Mouse (Mus musculus) embryonic facial prominence, embryonic 13.5 days (tissue): ENCODE data around the gene Mgll. TPM values are rescaled to one million over a fixed set of nuclear protein-coding genes. Genes with fewer than 3 reads are reported as not detected.

Source experiments
- ATAC-seq: fragments of 200-750 bp; cut with Nextera tagmentation; 2 replicates; pipeline ENCODE4 v1.8.0; 2017; ENCODE audit warnings: low read depth; ENCODE audit not compliant: insufficient number of reproducible peaks, insufficient read depth, low FRiP score, low TSS enrichment
- H3K27ac ChIP-seq: fragments of 300-500 bp; sonication (generic); 2 replicates; pipeline ENCODE4 v1.5.1; 2015; ENCODE audit warnings: moderate library complexity, mild to moderate bottlenecking, inconsistent platforms
- H3K27me3 ChIP-seq: fragments of 300-500 bp; sonication (generic); 2 replicates; pipeline ENCODE4 v1.6.1; 2015; ENCODE audit warnings: mild to moderate bottlenecking, inconsistent platforms
- H3K36me3 ChIP-seq: fragments of 300-500 bp; sonication (generic); 2 replicates; pipeline ENCODE4 v1.6.1; 2015; ENCODE audit warnings: mild to moderate bottlenecking, inconsistent platforms
- H3K4me1 ChIP-seq: fragments of 300-500 bp; sonication (generic); 2 replicates; pipeline ENCODE4 v1.6.1; 2015; ENCODE audit warnings: inconsistent platforms
- H3K4me2 ChIP-seq: fragments of 300-500 bp; sonication (generic); 2 replicates; pipeline ENCODE4 v1.6.1; 2015; ENCODE audit warnings: moderate library complexity, mild to moderate bottlenecking, inconsistent platforms
- H3K4me3 ChIP-seq: fragments of 300-500 bp; sonication (generic); 2 replicates; pipeline ENCODE4 v1.5.1; 2015; ENCODE audit warnings: mild to moderate bottlenecking, inconsistent platforms
- H3K9ac ChIP-seq: fragments of 300-500 bp; sonication (generic); 2 replicates; pipeline ENCODE4 v1.6.1; 2015; ENCODE audit warnings: mild to moderate bottlenecking, inconsistent platforms
- H3K9me3 ChIP-seq: fragments of 300-500 bp; sonication (generic); 2 replicates; pipeline ENCODE4 v1.6.1; 2016; ENCODE audit warnings: inconsistent platforms
- WGBS: fragments of 180-500 bp; shearing (Covaris S2); methylation state at CpG from one replicate; pipeline ENCODE4 v1.1.7; 2015; ENCODE audit warnings: mixed read lengths; 5-methylcytosine and 5-hydroxymethylcytosine counted together
- polyA plus RNA-seq: library from polyadenylated mRNA; unstranded; fragments of >200 nt; fragmentation: Nextera tagmentation; extraction: Ambion mirVana; gene quantifications from 2 replicates; pipeline ENCODE4 v1.2.1, GENCODE M21; 2015

Gene Mgll
- polyA plus RNA-seq, 1 experiment from 2014 or later, result 19.1 TPM

- no peaks in the 10 kb centered on the region for H3K27me3 ChIP-seq
- H3K9me3 ChIP-seq, result no peaks in the 10 kb centered on the region
- ATAC-seq, result no peak
- 87% methylated on average over 12 of the region's 12 CpGs for WGBS
- H3K36me3 ChIP-seq, result peaks cover 52% of the 10 kb centered on the region
- no peak overlapping the region for H3K9ac ChIP-seq
- H3K27ac ChIP-seq, result no peak overlapping the region
- H3K4me3 ChIP-seq, result no peak overlapping the region
- H3K4me1 ChIP-seq, result peaks cover 18% of the 10 kb centered on the region
- no peak overlapping the region for H3K4me2 ChIP-seq
These were observed 113.8 kb downstream of the Mgll start for GRCm38 (mm10) chr6:88837999-88838398.

GRCm38 (mm10) chr6:88838613-88839012, 114.4 kb downstream of the Mgll start:
- H3K36me3 ChIP-seq, result peaks cover 52% of the 10 kb centered on the region
- WGBS, result 91% methylated on average over 10 of the region's 10 CpGs
- H3K27ac ChIP-seq, result no peak overlapping the region
- no peak for ATAC-seq
- no peaks in the 10 kb centered on the region for H3K27me3 ChIP-seq
- H3K4me2 ChIP-seq, result no peak overlapping the region
- no peaks in the 10 kb centered on the region for H3K9me3 ChIP-seq
- H3K4me1 ChIP-seq, result peaks cover 24% of the 10 kb centered on the region
- H3K4me3 ChIP-seq, result no peak overlapping the region
- no peak overlapping the region for H3K9ac ChIP-seq

DNA sequence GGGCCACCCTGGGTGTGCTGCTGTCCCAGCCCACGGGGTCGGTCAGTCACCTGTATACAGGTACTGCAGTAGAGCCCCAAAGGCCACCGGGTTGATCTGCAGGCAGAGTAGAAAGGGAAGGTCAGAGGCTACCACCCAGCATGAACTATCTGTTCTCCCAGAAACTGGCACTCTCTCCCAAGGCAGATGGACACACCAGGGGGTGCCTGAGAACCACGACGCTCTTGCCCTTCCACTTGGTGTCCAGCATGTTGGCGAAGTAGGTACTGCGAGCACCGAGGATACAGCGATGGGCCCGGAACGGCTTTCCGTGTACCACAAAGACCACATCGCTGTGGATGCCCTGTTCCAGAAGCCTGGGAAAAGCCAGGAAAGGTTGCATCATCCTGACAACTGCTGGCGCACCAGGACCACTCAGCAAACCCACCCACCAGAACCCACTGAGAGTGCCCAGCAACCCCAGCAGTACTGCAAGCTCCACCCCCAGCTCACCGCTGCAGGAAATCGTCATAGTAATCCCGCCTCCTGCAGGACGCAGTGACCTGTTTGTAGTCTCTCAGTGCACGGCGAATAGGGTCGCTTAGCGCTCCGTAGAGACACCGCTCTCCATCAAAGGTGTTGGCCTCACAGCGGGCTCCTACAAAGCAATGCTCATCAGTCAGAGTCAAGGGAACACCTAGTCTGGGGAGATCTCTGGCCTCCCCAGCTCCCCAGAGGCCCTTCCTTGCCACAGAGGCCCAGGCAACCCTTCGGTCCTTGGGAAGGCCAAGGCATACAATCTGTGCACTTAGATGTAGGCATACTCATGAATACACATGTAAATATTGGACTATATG, 115.1 kb downstream of the Mgll start:
- Histone ChIP-seq H3K4me3 (no peak overlapping the region), H3K36me3 (peaks cover 52% of the 10 kb centered on the region), H3K4me1 (peaks cover 29% of the 10 kb centered on the region), H3K27ac (no peak overlapping the region), H3K9ac (no peak overlapping the region), H3K9me3 (no peaks in the 10 kb centered on the region), H3K27me3 (no peaks in the 10 kb centered on the region), H3K4me2 (no peak overlapping the region)
- WGBS, result 84% methylated on average over 26 of the region's 26 CpGs
- no peak for ATAC-seq

DNA sequence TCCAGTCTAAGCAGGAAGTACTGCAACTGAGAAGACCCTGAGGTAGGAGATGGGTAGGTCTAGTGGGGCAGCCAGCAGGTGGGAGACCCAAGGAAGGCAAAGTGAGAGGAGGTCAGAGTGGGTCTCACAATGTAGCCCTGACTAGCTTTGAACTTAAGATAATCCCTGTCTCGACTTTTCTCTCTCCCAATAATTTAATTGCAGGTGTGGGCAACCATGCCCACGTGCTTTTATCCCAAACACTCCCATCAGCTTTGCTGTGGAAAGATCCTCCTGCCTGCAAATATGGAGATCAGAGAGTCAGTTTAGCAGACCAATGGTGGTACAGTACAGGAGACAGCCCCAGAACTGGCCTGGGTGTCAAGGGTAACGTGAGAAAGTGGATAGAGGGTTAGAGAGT, 116.0 kb downstream of the Mgll start:
- Histone ChIP-seq H3K4me3 (peak overlapping the region; percentile 88), H3K9me3 (no peaks in the 10 kb centered on the region), H3K36me3 (peaks cover 49% of the 10 kb centered on the region), H3K4me1 (peaks cover 27% of the 10 kb centered on the region), H3K4me2 (peak overlapping the region; percentile 91; the same call in 1 of the 2 replicates), H3K9ac (no peak overlapping the region), H3K27ac (no peak overlapping the region), H3K27me3 (no peaks in the 10 kb centered on the region)
- WGBS, result 73% methylated on average over 3 of the region's 3 CpGs
- no peak for ATAC-seq

DNA sequence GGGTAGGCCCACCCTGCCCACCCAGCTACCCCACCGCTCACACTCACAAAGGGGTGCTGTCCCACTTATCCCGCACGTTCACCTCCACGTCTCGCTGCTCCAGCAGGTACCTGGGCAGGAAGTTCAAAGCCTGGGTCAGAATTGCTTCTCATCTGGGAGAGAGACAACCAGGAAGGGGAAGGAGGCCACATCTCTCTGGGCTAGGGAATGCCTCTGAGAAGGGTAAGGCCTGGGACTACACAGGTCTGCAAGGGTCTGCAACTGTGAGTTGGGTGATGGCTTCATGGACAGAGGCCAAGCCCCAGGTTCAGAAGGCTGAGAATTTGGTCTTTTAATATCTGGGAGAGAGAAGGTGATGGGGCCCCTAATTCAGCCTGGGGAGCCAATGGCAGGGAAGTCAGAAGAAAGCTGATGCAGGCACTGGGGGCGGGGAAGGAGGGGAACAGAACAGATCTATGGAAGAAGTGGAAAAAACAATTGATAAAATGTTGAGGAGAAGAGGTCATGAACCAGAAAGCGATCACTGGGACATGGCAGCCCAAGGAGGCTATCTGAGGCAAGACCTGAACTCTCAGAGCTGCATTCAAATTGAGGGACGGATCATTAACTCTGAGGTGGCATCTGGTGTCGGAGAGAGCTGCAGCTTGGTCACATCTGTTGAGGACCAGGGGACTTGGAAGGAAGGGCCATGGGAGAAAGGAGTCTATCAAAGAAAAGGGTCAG, 116.7 kb downstream of the Mgll start:
- Histone ChIP-seq H3K27ac (peak overlapping the region; percentile 86), H3K4me3 (peak overlapping the region; percentile 88), H3K27me3 (no peaks in the 10 kb centered on the region), H3K4me1 (peaks cover 27% of the 10 kb centered on the region), H3K36me3 (peaks cover 45% of the 10 kb centered on the region), H3K9ac (peak overlapping the region; percentile 85), H3K9me3 (no peaks in the 10 kb centered on the region), H3K4me2 (peak overlapping the region; percentile 91)
- 54% methylated on average over 9 of the region's 9 CpGs for WGBS
- ATAC-seq, result no peak

DNA sequence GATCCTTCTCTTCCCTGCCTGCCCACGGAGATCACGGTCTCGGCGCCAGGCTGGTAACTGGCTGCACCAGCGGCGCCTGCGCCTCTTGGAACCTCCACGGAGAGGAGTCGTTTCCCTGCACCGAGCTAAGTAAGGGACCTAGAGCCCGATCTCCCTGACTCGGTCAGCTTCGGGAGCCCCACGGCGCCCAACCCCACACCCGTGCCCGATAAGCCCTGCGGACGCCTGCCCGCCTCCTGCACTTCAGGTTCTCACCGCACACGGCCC, 117.2 kb downstream of the Mgll start:
- WGBS, result 1% methylated on average over 22 of the region's 22 CpGs
- no peak for ATAC-seq

DNA sequence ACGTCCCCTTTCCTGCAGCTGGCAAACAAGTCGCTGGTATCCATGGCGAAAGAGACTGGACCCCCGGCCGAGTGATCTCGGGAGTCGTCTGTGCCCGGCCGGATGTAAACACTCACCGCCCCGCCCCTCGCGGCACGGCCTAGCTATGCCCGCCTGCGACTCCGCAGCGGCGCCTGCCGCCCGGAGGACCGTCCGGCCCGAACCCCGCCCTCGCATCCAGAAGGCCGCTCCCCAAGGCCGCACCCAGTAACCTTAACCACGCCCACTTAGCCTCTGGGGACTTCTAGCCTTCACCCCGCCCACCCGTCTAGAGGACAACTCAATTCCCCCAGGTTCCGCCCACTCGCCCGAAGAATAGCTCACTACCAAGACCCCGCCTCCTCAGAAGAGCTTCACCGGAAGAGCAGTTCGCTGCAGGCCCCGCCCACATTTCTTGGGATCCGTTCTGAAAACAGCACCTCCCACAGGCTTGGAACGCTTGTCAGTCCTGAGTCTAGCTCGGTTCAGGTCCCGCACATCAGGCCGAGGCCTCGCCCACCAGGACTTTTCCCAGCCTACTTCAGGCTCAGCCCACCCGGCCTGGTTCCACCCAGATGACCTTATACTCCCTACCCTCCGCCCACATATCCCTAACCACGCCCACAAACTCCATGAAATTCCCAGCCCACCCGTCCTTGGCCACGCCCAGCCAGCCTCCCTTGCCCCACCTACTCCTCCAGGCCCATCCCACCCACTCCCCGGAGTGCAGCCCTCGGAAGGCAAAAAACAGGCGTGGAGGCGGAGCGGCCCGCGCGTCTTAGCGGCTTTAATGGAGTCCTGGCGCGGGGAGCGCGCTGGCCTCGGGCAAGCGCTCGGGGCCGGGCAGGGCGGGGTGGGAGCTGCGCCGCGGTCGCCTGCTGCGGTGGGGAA, 117.8 kb downstream of the Mgll start, which contains the start of gene Abtb1:
Gene Abtb1, minus strand, starts transcription at position 204 of the 909 bp plus-strand sequence.
- Histone ChIP-seq H3K4me2 (peak within 1 kb of the TSS; percentile 91), H3K4me1 (peaks cover 27% of the 10 kb centered on the region), H3K27ac (peak within 1 kb of the TSS; percentile 87), H3K9me3 (no peaks in the 10 kb centered on the region), H3K9ac (peak within 1 kb of the TSS; percentile 85), H3K27me3 (no peaks in the 10 kb centered on the region), H3K36me3 (peaks cover 34% of the 10 kb centered on the region), H3K4me3 (peak within 1 kb of the TSS; percentile 88)
- under 1% methylated on average over 58 of the region's 72 CpGs for WGBS
- peak; percentile 97 for ATAC-seq

More for the DNA sequence above, 117.2 kb downstream of the Mgll start:
- Histone ChIP-seq H3K36me3 (peaks cover 40% of the 10 kb centered on the region), H3K9ac (peak overlapping the region; percentile 85), H3K27ac (peak overlapping the region; percentile 86), H3K4me2 (peak overlapping the region; percentile 91), H3K4me1 (peaks cover 27% of the 10 kb centered on the region), H3K27me3 (no peaks in the 10 kb centered on the region), H3K4me3 (peak overlapping the region; percentile 88), H3K9me3 (no peaks in the 10 kb centered on the region)

DNA sequence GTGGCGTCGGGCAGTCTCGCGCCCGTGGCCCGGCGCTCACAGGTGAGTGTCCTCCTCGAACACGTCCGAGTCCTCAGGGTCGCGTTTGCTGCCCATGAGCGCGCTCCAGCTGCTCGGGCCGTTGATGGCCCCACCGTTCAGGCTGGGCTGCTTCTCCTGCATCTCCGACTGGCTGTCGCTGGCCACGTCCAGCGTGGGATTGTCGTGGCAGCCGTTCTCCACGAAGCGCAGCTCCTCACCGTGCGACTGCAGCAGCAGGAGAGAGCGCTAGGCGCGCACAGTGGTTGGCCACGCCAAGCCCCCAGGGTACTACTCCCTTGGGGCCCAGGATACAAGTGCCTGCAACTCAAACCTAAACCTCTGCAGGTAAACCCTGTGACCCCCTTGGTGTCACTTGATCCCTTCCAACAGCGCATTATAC, 118.5 kb downstream of the Mgll start:
- ATAC-seq, result no peak
- Histone ChIP-seq H3K36me3 (peaks cover 28% of the 10 kb centered on the region), H3K9ac (peak overlapping the region; percentile 84), H3K4me2 (peak overlapping the region; percentile 91), H3K4me3 (peak overlapping the region; percentile 88), H3K4me1 (peaks cover 27% of the 10 kb centered on the region), H3K27me3 (no peaks in the 10 kb centered on the region), H3K27ac (peak overlapping the region; percentile 87), H3K9me3 (no peaks in the 10 kb centered on the region)
- under 1% methylated on average over 31 of the region's 32 CpGs for WGBS

DNA sequence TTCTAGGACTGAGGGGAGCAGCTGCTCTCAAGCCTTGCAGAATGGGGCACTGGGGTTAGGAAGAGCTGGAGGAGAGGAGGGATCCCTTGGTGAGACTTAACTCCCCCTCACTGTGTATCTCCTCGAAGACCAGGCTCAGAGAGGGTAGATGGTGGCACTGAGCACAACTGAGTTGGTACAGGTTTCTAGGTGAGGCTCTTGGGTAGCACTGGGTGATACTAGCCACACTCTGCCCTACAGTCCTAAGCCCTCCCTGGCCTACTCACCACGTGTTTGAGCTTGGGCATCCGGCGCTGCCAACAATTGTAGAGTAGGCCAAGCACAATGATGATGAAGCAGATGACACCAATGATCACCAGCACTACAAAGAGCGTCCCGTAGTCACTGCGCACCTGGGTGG, 119.0 kb downstream of the Mgll start:
- peaks cover 27% of the 10 kb centered on the region for H3K4me1 ChIP-seq
- no peaks in the 10 kb centered on the region for H3K9me3 ChIP-seq
- peak overlapping the region; percentile 87; the same call in 1 of the 2 replicates for H3K27ac ChIP-seq
- peak overlapping the region; percentile 91 for H3K4me2 ChIP-seq
- peak overlapping the region; percentile 88 for H3K4me3 ChIP-seq
- H3K9ac ChIP-seq, result peak overlapping the region; percentile 84
- WGBS, result 71% methylated on average over 7 of the region's 7 CpGs
- ATAC-seq, result no peak
- H3K27me3 ChIP-seq, result no peaks in the 10 kb centered on the region
- peaks cover 28% of the 10 kb centered on the region for H3K36me3 ChIP-seq

GRCm38 (mm10) chr6:88843781-88844725, 119.8 kb downstream of the Mgll start:
- 59% methylated on average over 9 of the region's 9 CpGs for WGBS
- Histone ChIP-seq H3K27ac (no peak overlapping the region), H3K27me3 (no peaks in the 10 kb centered on the region), H3K4me3 (0 out of 2 replicates have a peak overlapping the region, but pooled peaks have one; percentile 3), H3K9ac (0 out of 2 replicates have a peak overlapping the region, but pooled peaks have one; percentile 32), H3K9me3 (no peaks in the 10 kb centered on the region), H3K4me2 (peak overlapping the region; percentile 91; the same call in 1 of the 2 replicates), H3K4me1 (peaks cover 27% of the 10 kb centered on the region), H3K36me3 (peaks cover 26% of the 10 kb centered on the region)
- ATAC-seq, result no peak
